Comparison of ENCODE assay signal across 16 mouse cellular contexts in genomic region chr3:147662572-147662971, GRCm38 (mm10).
"Had no signal": no experiment of that assay in that cellular context is flagged by ENCODE, and none has a peak within 500 bp of the region (broad histone marks: within the 10 kb centered on the region; RNA-seq: fewer than 3 reads in every experiment).

No protein-coding gene starts in this region.

- H3K9me3 ChIP-seq: neural tube, embryonic 13.5 days; neural tube, embryonic 15.5 days; stomach, embryonic 15.5 days had no signal

- H3K36me3 ChIP-seq: neural tube, embryonic 13.5 days; neural tube, embryonic 15.5 days; stomach, embryonic 15.5 days had no signal

- DNase-seq: retina, postnatal 1 day; right cerebral cortex, adult 18-20 months; right cerebral cortex, postnatal 14 days; right cerebral cortex, postnatal 25 days; right cerebral cortex, postnatal 4 days; spleen, adult 18-20 months; thymus, adult 18-20 months; thymus, adult 2 months; thymus, postnatal 14 days; thymus, postnatal 25 days; thymus, postnatal 36 days; thymus, postnatal 4 days had no signal

- H3K4me1 ChIP-seq: neural tube, embryonic 13.5 days; neural tube, embryonic 15.5 days; stomach, embryonic 15.5 days had no signal

- H3K4me3 ChIP-seq: neural tube, embryonic 13.5 days; neural tube, embryonic 15.5 days; stomach, embryonic 15.5 days had no signal

- H3K27ac ChIP-seq: neural tube, embryonic 13.5 days; neural tube, embryonic 15.5 days; stomach, embryonic 15.5 days; stomach, postnatal 0 days had no signal

- H3K27me3 ChIP-seq: neural tube, embryonic 13.5 days; neural tube, embryonic 15.5 days; stomach, embryonic 15.5 days had no signal
